Mouse (Mus musculus) stomach, embryonic 15.5 days (tissue): ENCODE data around the gene Ugt1a8. TPM values are rescaled to one million over a fixed set of nuclear protein-coding genes. Genes with fewer than 3 reads are reported as not detected.

ENCODE experiments used
- polyA plus RNA-seq: library from polyadenylated mRNA; unstranded; fragments of >200 nt; fragmentation: Nextera tagmentation; extraction: Ambion mirVana; gene quantifications from 2 replicates; pipeline ENCODE4 v1.2.1, GENCODE M21; 2015

Ugt1a8 gene
- polyA plus RNA-seq, 1 experiment from 2014 or later: not detected

Other genes starting within 250 kb of the Ugt1a8 start
- 25.5 and 26.1 TPM in 2 replicates for gene Dgkd, start 234.5 kb upstream of the Ugt1a8 start, polyA plus RNA-seq
- 29.2 and 33.5 TPM in 2 replicates for gene Usp40, start 79.3 kb upstream of the Ugt1a8 start, polyA plus RNA-seq
- 0.28 TPM in 1 of 2 replicates, not detected in the other for gene Ugt1a10, start 32.4 kb upstream of the Ugt1a8 start, polyA plus RNA-seq
- 1.7 and 1.8 TPM in 2 replicates for gene Ugt1a9, start 17.0 kb upstream of the Ugt1a8 start, polyA plus RNA-seq
- gene Ugt1a7c, start 7.2 kb downstream of the Ugt1a8 start, polyA plus RNA-seq: 12.5 and 19.6 TPM in 2 replicates
- 2.6 and 3.9 TPM in 2 replicates for gene Ugt1a6b, start 15.4 kb downstream of the Ugt1a8 start, polyA plus RNA-seq
- gene Ugt1a6a, start 47.0 kb downstream of the Ugt1a8 start, polyA plus RNA-seq: 29.2 and 29.4 TPM in 2 replicates
- not detected in 2 replicates for gene Ugt1a5, start 78.2 kb downstream of the Ugt1a8 start, polyA plus RNA-seq
- 0.23 and 0.50 TPM in 2 replicates for gene Ugt1a2, start 112.8 kb downstream of the Ugt1a8 start, polyA plus RNA-seq
- 8.4 and 10.1 TPM in 2 replicates for gene Dnajb3, start 118.0 kb downstream of the Ugt1a8 start, polyA plus RNA-seq
- gene Ugt1a1, start 124.1 kb downstream of the Ugt1a8 start, polyA plus RNA-seq: 5.3 and 7.1 TPM in 2 replicates
- 0.94 and 1.2 TPM in 2 replicates for gene Mroh2a, start 139.2 kb downstream of the Ugt1a8 start, polyA plus RNA-seq
- gene Hjurp, start 189.8 kb downstream of the Ugt1a8 start, polyA plus RNA-seq: 162 and 176 TPM in 2 replicates
- not detected in 2 replicates for gene Trpm8, start 189.8 kb downstream of the Ugt1a8 start, polyA plus RNA-seq